Mouse (Mus musculus) stomach, postnatal 0 days (tissue): Measurements from ENCODE around the gene Dact2.

Source experiments
- CTCF ChIP-seq: IDR thresholded peaks from 2 replicates; pipeline ENCODE4 v1.5.1; 2016; ENCODE audit warnings: antibody characterized with exemption, low read depth, mild to moderate bottlenecking, moderate library complexity
- EP300 ChIP-seq: optimal IDR thresholded peaks from 2 replicates; pipeline ENCODE3; 2016; ENCODE audit warnings: antibody characterized with exemption

DNA sequence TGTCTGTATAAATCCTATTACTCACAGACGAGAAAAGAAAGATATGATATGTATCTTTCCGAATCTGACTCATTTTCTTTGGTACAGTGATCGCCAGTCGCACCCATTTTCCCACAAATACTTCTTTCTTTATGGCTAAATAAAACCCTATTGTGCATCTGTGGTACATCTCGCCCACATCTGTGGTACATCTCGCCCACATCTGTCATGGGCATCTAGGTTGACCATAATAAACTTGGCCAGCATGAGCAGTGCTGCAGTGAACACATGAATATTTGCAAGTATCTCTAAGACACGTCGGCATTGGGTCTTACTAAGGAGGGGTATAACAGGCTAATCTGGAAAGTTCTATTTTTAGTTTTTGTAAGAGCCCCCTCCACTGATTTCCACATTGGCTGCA lies 38.5 kb upstream of the Dact2 start:
- no peak for TF ChIP-seq CTCF
- no peak for TF ChIP-seq EP300
